Mouse (Mus musculus) cerebellum, postnatal 25 days (tissue): ENCODE measurements around the gene Cep152.
A peak's percentile ranks its signal among the peaks of the same experiment; 100 is the strongest.

Experiments used
- DNase-seq, 2 experiments: peaks; one replicate each; pipeline ENCODE4 v3.0.0; 2021; ENCODE audit warnings: mixed read lengths in 2 of 2

Gene Cep152

GRCm38 (mm10) chr2:125624837-125625351, at the start of gene Cep152:
Gene Cep152, minus strand, starts transcription at chr2:125625113.
- DNase-seq, result peak; percentile 97 to 98

GRCm38 (mm10) chr2:125672957-125673631, 48.2 kb upstream of the Cep152 start, which contains the start of gene Eid1:
Gene Eid1, plus strand, starts transcription at chr2:125673095.
- peak; percentile 90 to 97 for DNase-seq

- DNase-seq, result no peak
These were observed 47.6 kb upstream of the Cep152 start for GRCm38 (mm10) chr2:125672568-125672956.

GRCm38 (mm10) chr2:125670846-125671245, 45.9 kb upstream of the Cep152 start:
- DNase-seq, result no peak

- DNase-seq, result no peak
These were observed 42.8 kb upstream of the Cep152 start for GRCm38 (mm10) chr2:125667721-125668120.

GRCm38 (mm10) chr2:125667184-125667583, 42.3 kb upstream of the Cep152 start:
- no peak for DNase-seq

GRCm38 (mm10) chr2:125666668-125667067, 41.8 kb upstream of the Cep152 start:
- DNase-seq, result no peak

GRCm38 (mm10) chr2:125665909-125666308, 41.0 kb upstream of the Cep152 start:
- no peak for DNase-seq

- DNase-seq, result no peak
These were observed 40.3 kb upstream of the Cep152 start for GRCm38 (mm10) chr2:125665213-125665612.

GRCm38 (mm10) chr2:125662517-125662916, 37.6 kb upstream of the Cep152 start:
- DNase-seq, result no peak

- no peak for DNase-seq
These were observed 36.2 kb upstream of the Cep152 start for GRCm38 (mm10) chr2:125661156-125661555.

GRCm38 (mm10) chr2:125660537-125661130, 35.7 kb upstream of the Cep152 start:
- peak; percentile 22 to 46 for DNase-seq

GRCm38 (mm10) chr2:125659823-125660536, 35.1 kb upstream of the Cep152 start:
- peak; percentile 61 to 81 for DNase-seq

GRCm38 (mm10) chr2:125655391-125655790, 30.5 kb upstream of the Cep152 start:
- DNase-seq, result no peak

- DNase-seq, result no peak
These were observed 28.4 kb upstream of the Cep152 start for GRCm38 (mm10) chr2:125653286-125653685.

GRCm38 (mm10) chr2:125651563-125651962, 26.6 kb upstream of the Cep152 start:
- DNase-seq, result no peak

- no peak for DNase-seq
These were observed 25.9 kb upstream of the Cep152 start for GRCm38 (mm10) chr2:125650742-125651352.

GRCm38 (mm10) chr2:125650038-125650437, 25.1 kb upstream of the Cep152 start:
- DNase-seq, result no peak

GRCm38 (mm10) chr2:125644912-125645311, 20.0 kb upstream of the Cep152 start:
- no peak for DNase-seq

GRCm38 (mm10) chr2:125637331-125637730, 12.4 kb upstream of the Cep152 start:
- no peak for DNase-seq

GRCm38 (mm10) chr2:125630010-125630409, 5.1 kb upstream of the Cep152 start:
- DNase-seq, result no peak

GRCm38 (mm10) chr2:125628487-125628886, 3.6 kb upstream of the Cep152 start:
- no peak for DNase-seq

- DNase-seq, result peak in 1 of 2 experiments; percentile 13
These were observed 1.6 kb upstream of the Cep152 start for GRCm38 (mm10) chr2:125626536-125626935.
